Mouse (Mus musculus): Measurements from ENCODE around the gene S1pr3. TPM values are rescaled to one million over a fixed set of nuclear protein-coding genes. Genes with fewer than 3 reads are reported as not detected.

The S1pr3 gene
- polyA plus RNA-seq, 2 experiments from 2014 or later, result 0.17 TPM; not detected in 1

GRCm38 (mm10) chr13:51407541-51408217 is 760 bp upstream of the S1pr3 start:
- no peak for ATAC-seq

DNA sequence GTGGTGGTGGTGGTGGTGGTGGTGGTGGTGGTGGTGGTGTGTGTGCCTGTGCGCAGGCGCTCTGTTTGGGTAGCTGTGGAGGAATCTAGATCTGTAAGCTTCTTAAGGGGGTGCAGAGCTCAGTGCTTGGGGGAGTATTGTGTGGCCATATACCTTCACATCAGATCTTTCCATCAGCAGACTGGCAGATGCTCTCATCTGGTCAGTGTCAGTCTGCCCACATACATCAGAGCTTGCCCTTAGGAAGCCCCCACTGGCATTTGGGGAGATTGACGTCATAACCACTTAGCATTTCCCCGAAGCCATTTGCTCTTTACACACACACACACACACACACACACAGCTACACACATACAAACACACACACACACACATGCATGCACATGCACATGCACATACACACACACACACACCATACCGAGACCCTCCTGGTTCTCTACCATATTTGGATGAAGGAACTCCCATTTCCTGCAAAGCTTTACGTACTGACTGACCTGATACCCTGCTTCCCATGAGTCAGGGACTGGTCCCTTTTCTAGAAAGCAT is 1.6 kb downstream of the S1pr3 start:
- no peak for ATAC-seq

GRCm38 (mm10) chr13:51411243-51411642 is 2.8 kb downstream of the S1pr3 start:
- ATAC-seq, result no peak

- no peak for ATAC-seq
Observed at GRCm38 (mm10) chr13:51411696-51412430, 3.4 kb downstream of the S1pr3 start.

DNA sequence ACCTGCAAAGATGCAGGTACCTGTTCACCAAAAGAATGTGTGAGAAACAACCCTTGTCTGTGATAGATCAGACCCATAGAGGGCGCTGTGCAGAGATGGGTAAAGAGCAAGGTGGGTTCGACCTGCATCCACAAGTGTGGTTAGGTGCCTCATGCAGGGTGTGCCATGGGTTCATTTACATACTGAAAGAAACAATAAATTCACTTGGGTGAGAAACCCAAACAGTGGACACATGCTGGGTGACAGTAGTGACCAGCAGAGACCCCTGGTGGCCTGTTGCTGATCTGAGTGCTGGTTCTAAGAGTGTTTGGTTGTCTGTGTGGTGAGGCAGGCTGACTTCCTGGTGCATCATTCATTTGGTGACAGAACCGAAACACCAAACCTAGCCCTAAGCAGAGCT is 5.0 kb downstream of the S1pr3 start:
- no peak for ATAC-seq

DNA sequence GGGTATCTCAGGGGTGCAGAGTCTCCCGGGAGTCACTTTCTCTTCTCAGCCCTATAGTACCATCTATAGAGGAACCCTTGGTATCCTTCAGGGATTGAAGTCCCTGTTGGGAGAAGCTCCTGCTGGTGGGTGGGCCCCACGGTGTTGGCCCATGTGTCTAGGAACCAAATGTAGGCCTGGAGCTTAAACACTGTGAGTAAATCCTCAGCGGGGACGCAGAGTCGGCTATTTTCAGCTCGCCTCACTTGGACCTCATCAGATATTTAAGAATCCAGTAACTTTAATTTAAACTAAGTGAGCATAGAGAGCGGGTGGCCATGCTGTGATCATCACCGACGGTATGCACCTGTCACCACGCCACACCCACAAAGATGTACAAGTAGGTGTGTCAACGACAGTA is 8.3 kb downstream of the S1pr3 start:
- ATAC-seq, result no peak

GRCm38 (mm10) chr13:51417796-51418195 is 9.4 kb downstream of the S1pr3 start:
- ATAC-seq, result no peak

GRCm38 (mm10) chr13:51418268-51418941 is 10.0 kb downstream of the S1pr3 start:
- ATAC-seq, result peak; percentile 32

GRCm38 (mm10) chr13:51418942-51419451 is 10.6 kb downstream of the S1pr3 start:
- ATAC-seq, result no peak

DNA sequence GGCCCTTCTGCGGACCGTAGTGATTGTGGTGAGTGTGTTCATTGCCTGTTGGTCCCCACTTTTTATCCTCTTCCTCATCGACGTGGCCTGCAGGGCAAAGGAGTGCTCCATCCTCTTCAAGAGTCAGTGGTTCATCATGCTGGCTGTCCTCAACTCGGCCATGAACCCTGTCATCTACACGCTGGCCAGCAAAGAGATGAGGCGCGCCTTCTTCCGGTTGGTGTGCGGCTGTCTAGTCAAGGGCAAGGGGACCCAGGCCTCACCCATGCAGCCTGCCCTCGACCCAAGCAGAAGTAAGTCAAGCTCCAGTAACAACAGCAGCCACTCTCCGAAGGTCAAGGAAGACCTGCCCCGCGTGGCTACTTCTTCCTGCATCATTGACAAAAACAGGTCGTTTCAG is 11.1 kb downstream of the S1pr3 start:
- no peak for ATAC-seq

DNA sequence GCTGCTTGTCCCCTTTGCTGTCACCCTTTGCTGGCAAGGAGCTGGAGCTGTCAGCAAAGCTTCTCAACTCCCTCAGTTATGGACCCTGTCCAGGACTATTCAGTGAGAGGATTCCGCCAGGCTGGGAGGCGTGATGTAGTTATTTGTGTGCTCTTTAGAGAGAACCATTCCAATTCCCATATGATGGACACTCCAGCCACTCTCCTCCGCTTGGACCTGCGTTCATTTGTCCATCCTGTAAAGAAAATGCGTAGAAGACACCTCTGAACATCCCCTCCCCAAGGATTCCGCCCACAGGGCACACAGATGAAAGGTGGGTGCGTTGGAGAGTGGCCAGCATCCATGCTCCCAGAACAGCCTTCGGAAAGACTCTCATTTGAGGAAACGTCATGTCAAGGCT is 12.4 kb downstream of the S1pr3 start:
- ATAC-seq, result no peak

DNA sequence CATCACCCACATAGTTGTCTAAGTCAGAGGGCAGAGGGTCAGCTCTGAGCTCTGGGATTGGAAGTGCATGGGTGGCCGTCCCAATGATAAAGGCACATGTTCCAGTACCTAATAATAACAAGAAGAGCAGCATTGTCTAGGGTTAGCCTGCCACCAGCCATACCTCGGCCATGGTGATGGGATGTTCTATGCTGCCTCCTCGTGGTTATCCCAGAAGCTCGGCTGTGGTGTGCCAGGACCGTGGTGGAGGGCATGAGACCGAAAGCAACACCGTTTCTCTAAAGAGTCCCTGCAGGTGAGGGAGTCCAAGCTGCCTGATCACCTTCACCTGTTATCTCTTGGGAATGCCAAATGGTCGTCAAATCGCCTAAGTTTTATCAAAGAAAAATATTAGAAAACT is 15.2 kb downstream of the S1pr3 start:
- ATAC-seq, result no peak

DNA sequence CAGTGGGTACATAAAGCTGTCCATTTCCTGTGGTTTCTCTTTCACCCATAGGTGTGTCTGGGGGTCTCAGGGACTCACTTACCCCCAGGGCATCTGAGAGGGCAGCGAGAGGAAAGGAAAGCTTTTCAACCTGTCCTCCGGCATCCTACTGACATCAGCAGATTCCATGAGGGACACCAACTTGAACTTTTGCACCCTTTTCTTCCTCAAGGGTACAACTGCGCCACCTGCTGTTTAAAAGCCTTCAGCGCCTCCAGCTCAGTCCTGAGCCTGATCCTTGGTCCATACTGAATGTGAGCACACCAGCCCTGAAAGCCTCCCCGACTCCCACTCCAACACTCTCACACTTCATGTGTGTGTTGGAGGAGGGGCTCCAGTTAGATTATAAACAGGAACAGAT is 16.2 kb downstream of the S1pr3 start:
- ATAC-seq, result no peak

DNA sequence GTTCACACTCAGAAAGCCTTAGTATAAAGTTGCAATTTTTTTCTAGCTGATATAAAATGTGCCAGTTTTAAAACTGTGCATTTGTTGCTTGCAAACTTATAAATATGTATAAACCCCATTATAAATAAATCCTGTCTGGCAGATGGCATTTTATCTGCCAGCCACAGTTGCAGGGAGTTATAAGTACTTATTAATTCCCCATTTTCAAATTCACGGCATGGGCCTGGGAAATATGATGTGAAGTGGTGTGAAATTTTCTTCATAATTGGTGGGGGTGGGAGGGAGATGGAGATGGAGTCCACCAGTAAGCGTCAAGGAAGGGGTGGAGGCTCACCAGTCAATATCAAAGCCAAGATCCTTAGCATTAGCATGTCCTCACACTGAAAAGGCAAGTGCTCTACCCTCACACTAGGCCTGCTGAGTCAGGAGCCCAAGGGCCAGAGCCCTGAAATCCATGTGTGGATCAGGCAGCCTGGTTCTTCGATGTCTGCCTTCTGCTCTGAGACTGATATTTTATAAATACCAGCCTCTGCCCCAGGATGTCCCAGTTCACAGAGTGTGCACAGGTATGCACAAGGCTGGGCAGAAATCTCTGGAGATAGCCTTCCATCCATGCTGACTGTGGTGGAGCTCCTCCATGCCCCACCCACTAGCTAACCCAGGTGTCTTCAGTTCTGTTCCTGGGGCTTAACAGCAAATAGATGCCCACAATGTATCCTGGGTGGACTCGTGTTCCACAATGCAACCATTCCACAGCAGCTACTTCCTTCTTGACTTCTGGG is 17.4 kb downstream of the S1pr3 start:
- no peak for ATAC-seq

DNA sequence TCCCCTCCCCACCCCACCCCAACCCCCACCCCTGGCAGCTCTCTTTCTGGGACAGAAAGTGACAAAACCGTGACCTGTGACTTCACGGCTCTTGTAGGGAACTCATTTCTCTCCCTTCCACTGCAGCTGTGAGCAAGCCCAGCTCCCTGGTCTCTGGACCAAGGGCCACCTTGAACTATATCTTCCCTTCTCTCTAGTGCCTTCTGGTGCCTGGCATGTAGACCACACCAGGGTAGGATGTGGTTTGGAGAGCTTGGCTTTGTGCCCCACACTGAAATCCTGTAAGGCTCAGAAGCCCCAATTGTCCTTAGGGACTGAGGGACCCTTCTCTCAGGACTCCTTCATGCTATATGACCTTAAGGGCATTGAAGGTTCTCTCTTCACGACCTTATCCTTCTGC is 24.9 kb downstream of the S1pr3 start:
- no peak for ATAC-seq

DNA sequence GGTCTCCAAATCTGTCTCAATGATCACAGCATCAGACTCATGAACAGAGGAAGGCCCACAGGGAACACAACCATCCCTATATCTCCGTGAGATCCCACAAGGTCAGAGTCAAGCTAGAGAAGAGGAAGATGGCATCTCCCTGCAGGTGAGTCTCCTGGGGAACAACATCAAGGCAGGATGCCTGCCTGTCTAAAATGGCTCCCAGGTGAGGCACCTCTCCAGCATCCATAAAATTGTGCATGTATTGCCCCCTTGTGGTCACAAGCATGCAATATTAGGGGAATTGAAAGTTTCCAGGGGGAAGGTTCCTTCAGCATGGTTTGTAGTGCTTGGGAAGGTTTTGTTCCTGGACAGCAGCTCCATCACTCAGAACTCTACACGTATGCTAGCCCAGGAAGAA is 26.0 kb downstream of the S1pr3 start:
- ATAC-seq, result no peak

DNA sequence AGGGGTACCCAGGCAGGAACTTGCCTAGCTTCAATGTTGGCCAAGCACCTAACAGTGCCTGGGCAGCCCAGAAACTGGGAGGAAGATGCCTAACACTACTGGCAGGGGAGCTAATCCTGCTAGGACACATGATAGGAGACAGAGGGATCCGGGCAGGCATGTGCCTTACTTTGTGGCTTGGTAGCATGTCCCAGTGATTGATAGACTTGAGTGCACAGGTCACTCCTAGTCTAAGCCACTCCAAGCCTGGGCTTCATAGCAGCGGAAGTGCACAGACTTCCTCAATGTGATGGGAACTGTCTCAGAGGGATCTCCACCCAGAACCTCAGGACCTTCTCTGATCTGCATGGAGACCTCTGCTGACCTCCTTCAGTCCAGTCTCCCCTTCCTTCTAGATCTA is 26.7 kb downstream of the S1pr3 start:
- ATAC-seq, result no peak

DNA sequence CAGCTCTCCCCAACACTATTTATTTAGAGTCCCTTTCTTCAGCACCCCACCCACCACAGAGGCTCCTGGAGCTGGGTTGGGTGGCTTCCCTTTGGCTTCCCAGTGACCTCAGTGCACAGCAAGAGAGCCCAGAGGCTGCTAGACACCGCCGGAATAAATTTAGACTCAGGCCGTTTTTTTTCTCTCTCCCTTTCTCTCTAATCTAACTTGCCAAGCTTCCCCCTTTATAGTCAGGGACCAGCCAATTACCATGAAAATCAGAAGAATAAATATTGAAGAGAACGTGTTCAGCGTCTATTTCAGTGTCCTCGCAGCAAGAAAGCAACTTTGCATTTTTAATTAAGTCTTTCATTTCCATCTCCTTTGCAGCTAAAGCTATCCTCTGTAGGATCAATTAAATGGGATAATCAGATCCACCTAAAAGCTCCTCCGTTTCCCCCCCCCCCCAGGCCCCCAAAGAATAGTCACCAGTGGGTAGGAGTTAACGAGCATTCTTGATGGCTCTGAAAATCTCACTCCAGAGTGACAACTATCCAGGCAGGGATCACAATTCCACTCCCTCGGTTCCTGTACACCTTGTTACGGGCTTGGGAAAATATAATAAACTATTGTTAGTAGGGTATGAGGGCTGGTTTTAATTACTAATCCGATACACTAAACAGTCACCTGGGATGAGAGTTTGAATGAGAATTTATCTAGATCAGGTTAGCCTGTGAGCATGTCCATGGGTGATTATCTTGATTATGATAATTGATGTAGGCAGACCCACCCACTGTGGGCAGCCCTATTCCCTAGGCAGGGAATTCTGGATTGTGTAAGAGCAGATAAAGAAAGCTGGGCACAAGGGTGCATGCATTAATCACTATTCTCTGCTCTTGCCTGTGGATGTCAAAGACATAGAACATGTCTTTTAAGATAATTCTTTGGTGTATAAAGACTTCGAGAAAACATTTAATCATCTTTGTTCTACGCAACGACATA is 29.0 kb downstream of the S1pr3 start:
- no peak for ATAC-seq

DNA sequence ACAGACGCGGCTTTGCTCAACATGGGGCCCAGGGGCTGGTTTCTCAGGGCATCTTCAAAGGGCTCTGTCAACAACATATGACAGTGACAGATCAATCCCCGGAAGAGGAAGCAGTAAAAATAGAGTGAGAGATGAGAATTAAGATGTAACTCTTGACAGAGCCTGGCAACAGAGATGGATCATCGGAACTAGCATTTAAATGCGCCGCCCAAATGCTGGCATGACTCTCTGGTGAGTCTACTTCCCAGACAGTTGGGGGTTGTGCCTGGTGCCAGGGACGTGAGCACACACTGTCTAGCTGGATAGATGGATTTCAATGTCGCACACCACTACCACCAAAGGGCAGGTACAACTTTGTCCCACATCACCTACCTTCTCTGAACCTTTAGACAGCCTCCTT is 34.5 kb downstream of the S1pr3 start:
- ATAC-seq, result no peak

DNA sequence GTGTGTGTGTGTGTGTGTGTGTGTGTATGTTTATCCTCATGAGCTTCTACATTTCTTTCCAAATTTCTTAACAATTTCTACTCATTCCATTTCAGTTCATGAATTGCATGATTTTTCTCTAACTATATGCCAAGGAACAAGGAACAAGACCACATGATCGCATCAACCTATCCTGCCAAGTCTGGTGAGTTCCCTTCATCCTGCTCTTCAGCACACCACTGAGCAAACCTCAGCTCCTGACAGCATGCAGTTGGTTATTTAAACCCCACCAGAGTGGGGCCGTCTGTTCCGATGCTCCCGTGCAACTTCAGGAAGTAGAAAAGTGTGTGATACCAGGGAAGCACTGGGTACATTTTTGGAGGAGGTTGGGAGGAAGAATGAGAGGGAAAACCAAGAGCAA is 38.1 kb downstream of the S1pr3 start:
- no peak for ATAC-seq

GRCm38 (mm10) chr13:51456190-51456878 is 47.9 kb downstream of the S1pr3 start:
- ATAC-seq, result no peak
